Mouse (Mus musculus) hindbrain, embryonic 10.5 days (tissue): ENCODE data around the gene Ptprf. TPM values are rescaled to one million over a fixed set of nuclear protein-coding genes. Genes with fewer than 3 reads are reported as not detected.

Experiments used
- DNase-seq: peaks from one replicate; pipeline ENCODE4 v3.0.0-alpha.2; 2017; ENCODE audit warnings: low spot score
- H3K27ac ChIP-seq: fragments of 300-500 bp; sonication (generic); 2 replicates; pipeline ENCODE4 v1.5.1; 2016; ENCODE audit warnings: mild to moderate bottlenecking, moderate library complexity
- H3K27me3 ChIP-seq: fragments of 300-500 bp; sonication (generic); 2 replicates; pipeline ENCODE4 v1.6.1; 2016; ENCODE audit warnings: mild to moderate bottlenecking; ENCODE audit not compliant: poor library complexity, insufficient read depth, severe bottlenecking
- H3K36me3 ChIP-seq: fragments of 300-500 bp; sonication (generic); 2 replicates; pipeline ENCODE4 v1.6.1; 2016; ENCODE audit warnings: mild to moderate bottlenecking, moderate library complexity
- H3K4me1 ChIP-seq: fragments of 300-500 bp; sonication (generic); replicated peaks from 2 replicates; pipeline ENCODE4 v1.6.1; 2016; ENCODE audit warnings: mild to moderate bottlenecking
- H3K4me3 ChIP-seq: fragments of 300-500 bp; sonication (generic); 2 replicates; pipeline ENCODE4 v1.5.1; 2016; ENCODE audit warnings: mild to moderate bottlenecking, moderate library complexity
- H3K9me3 ChIP-seq: fragments of 300-500 bp; sonication (generic); 2 replicates; pipeline ENCODE4 v1.6.1; 2016; ENCODE audit warnings: mild to moderate bottlenecking, moderate library complexity
- WGBS: fragments of 180-500 bp; shearing (Covaris S2); methylation state at CpG from one replicate; pipeline ENCODE4 v1.1.7; 2016; 5-methylcytosine and 5-hydroxymethylcytosine counted together
- polyA plus RNA-seq: library from polyadenylated mRNA; unstranded; fragments of >200 nt; fragmentation: Nextera tagmentation; extraction: Ambion mirVana; gene quantifications from 2 replicates; pipeline ENCODE4 v1.2.1, GENCODE M21; 2016

Gene Ptprf
- polyA plus RNA-seq, 1 experiment from 2014 or later, result 104 TPM

GRCm38 (mm10) chr4:118216726-118217595 is 74.2 kb downstream of the Ptprf start:
- Histone ChIP-seq H3K36me3 (peaks cover 100% of the 10 kb centered on the region), H3K9me3 (no peaks in the 10 kb centered on the region), H3K27ac (no peak overlapping the region), H3K4me3 (no peak overlapping the region), H3K4me1 (no peaks in the 10 kb centered on the region), H3K27me3 (no peaks in the 10 kb centered on the region)
- peak; percentile 55 for DNase-seq
- WGBS, result 86% methylated on average over 17 of the region's 17 CpGs

GRCm38 (mm10) chr4:118214891-118215290 is 76.3 kb downstream of the Ptprf start:
- 94% methylated on average over 1 of the region's 1 CpGs for WGBS
- peaks cover 100% of the 10 kb centered on the region for H3K36me3 ChIP-seq
- H3K9me3 ChIP-seq, result no peaks in the 10 kb centered on the region
- H3K27me3 ChIP-seq, result no peaks in the 10 kb centered on the region
- no peak overlapping the region for H3K4me3 ChIP-seq
- H3K4me1 ChIP-seq, result no peaks in the 10 kb centered on the region
- H3K27ac ChIP-seq, result 0 out of 2 replicates have a peak overlapping the region, but pooled peaks have one; percentile 16
- DNase-seq, result no peak

- H3K4me3 ChIP-seq, result no peak overlapping the region
- H3K27ac ChIP-seq, result peak overlapping the region; percentile 67
- peaks cover 13% of the 10 kb centered on the region for H3K4me1 ChIP-seq
- peaks cover 49% of the 10 kb centered on the region for H3K36me3 ChIP-seq
- H3K27me3 ChIP-seq, result no peaks in the 10 kb centered on the region
- peak; percentile 33 for DNase-seq
- WGBS, result 59% methylated on average over 10 of the region's 10 CpGs
- H3K9me3 ChIP-seq, result no peaks in the 10 kb centered on the region
Observed at GRCm38 (mm10) chr4:118206918-118207640, 84.1 kb downstream of the Ptprf start.

GRCm38 (mm10) chr4:118205906-118206305 is 85.3 kb downstream of the Ptprf start:
- Histone ChIP-seq H3K9me3 (no peaks in the 10 kb centered on the region), H3K36me3 (peaks cover 38% of the 10 kb centered on the region), H3K27ac (peak overlapping the region; percentile 10; the same call in 1 of the 2 replicates), H3K27me3 (no peaks in the 10 kb centered on the region), H3K4me3 (no peak overlapping the region), H3K4me1 (peaks cover 13% of the 10 kb centered on the region)
- WGBS, result 91% methylated on average over 2 of the region's 2 CpGs
- DNase-seq, result no peak

- Histone ChIP-seq H3K36me3 (no peaks in the 10 kb centered on the region), H3K9me3 (no peaks in the 10 kb centered on the region), H3K27me3 (no peaks in the 10 kb centered on the region), H3K27ac (no peak overlapping the region), H3K4me3 (no peak overlapping the region), H3K4me1 (no peaks in the 10 kb centered on the region)
- DNase-seq, result no peak
- 93% methylated on average over 2 of the region's 2 CpGs for WGBS
Observed at GRCm38 (mm10) chr4:118199093-118199492, 92.1 kb downstream of the Ptprf start.

GRCm38 (mm10) chr4:118198606-118199005 is 92.6 kb downstream of the Ptprf start:
- DNase-seq, result no peak
- 63% methylated on average over 3 of the region's 3 CpGs for WGBS
- no peak overlapping the region for H3K27ac ChIP-seq

GRCm38 (mm10) chr4:118196185-118196584 is 95.0 kb downstream of the Ptprf start:
- H3K36me3 ChIP-seq, result no peaks in the 10 kb centered on the region
- H3K27me3 ChIP-seq, result no peaks in the 10 kb centered on the region
- H3K4me1 ChIP-seq, result peaks cover 9% of the 10 kb centered on the region; the same call in 1 of the 2 replicates
- H3K9me3 ChIP-seq, result no peaks in the 10 kb centered on the region
- H3K27ac ChIP-seq, result no peak overlapping the region
- no peak for DNase-seq
- WGBS, result 92% methylated on average over 10 of the region's 10 CpGs
- no peak overlapping the region for H3K4me3 ChIP-seq

More at GRCm38 (mm10) chr4:118198606-118199005, 92.6 kb downstream of the Ptprf start:
- Histone ChIP-seq H3K36me3 (no peaks in the 10 kb centered on the region), H3K27me3 (no peaks in the 10 kb centered on the region), H3K4me1 (peaks cover 3% of the 10 kb centered on the region; the same call in 1 of the 2 replicates), H3K9me3 (no peaks in the 10 kb centered on the region), H3K4me3 (no peak overlapping the region)

- H3K27me3 ChIP-seq, result no peaks in the 10 kb centered on the region
- H3K27ac ChIP-seq, result peak overlapping the region; percentile 96
- H3K4me3 ChIP-seq, result peak overlapping the region; percentile 83
- H3K4me1 ChIP-seq, result peaks cover 14% of the 10 kb centered on the region
- WGBS, result 17% methylated on average over 17 of the region's 17 CpGs
- no peaks in the 10 kb centered on the region for H3K9me3 ChIP-seq
- H3K36me3 ChIP-seq, result peaks cover 19% of the 10 kb centered on the region
- no peak for DNase-seq
Observed at GRCm38 (mm10) chr4:118180301-118181080, 110.7 kb downstream of the Ptprf start.

GRCm38 (mm10) chr4:118179467-118180300 is 111.5 kb downstream of the Ptprf start, which contains the start of gene Kdm4a:
Gene Kdm4a, minus strand, starts transcription at chr4:118180043.
- Histone ChIP-seq H3K9me3 (no peaks in the 10 kb centered on the region), H3K27me3 (no peaks in the 10 kb centered on the region), H3K4me1 (peaks cover 14% of the 10 kb centered on the region), H3K36me3 (peaks cover 27% of the 10 kb centered on the region), H3K4me3 (peak within 1 kb of the TSS; percentile 83), H3K27ac (peak within 1 kb of the TSS; percentile 96)
- WGBS, result under 1% methylated on average over 38 of the region's 38 CpGs
- peak; percentile 93 for DNase-seq

GRCm38 (mm10) chr4:118178952-118179466 is 112.2 kb downstream of the Ptprf start:
- 4% methylated on average over 12 of the region's 12 CpGs for WGBS

GRCm38 (mm10) chr4:118172461-118172860 is 118.7 kb downstream of the Ptprf start:
- 93% methylated on average over 12 of the region's 12 CpGs for WGBS
- no peak overlapping the region for H3K27ac ChIP-seq
- no peaks in the 10 kb centered on the region for H3K9me3 ChIP-seq
- DNase-seq, result no peak
- H3K36me3 ChIP-seq, result peaks cover 98% of the 10 kb centered on the region
- H3K27me3 ChIP-seq, result no peaks in the 10 kb centered on the region
- no peak overlapping the region for H3K4me3 ChIP-seq
- no peaks in the 10 kb centered on the region for H3K4me1 ChIP-seq

More at GRCm38 (mm10) chr4:118178952-118179466, 112.2 kb downstream of the Ptprf start:
- Histone ChIP-seq H3K36me3 (peaks cover 34% of the 10 kb centered on the region), H3K27me3 (no peaks in the 10 kb centered on the region), H3K4me1 (peaks cover 14% of the 10 kb centered on the region), H3K27ac (peak overlapping the region; percentile 96), H3K9me3 (no peaks in the 10 kb centered on the region), H3K4me3 (peak overlapping the region; percentile 83)
- no peak for DNase-seq
